Mouse (Mus musculus) liver, embryonic 14.5 days (tissue): ENCODE results near the gene Atp2c2.

ENCODE experiments used
- CTCF ChIP-seq: IDR thresholded peaks from 2 replicates; pipeline ENCODE4 v1.5.1; 2016; ENCODE audit warnings: antibody characterized with exemption, low read depth, control low read depth
- EP300 ChIP-seq: IDR thresholded peaks from 2 replicates; pipeline ENCODE4 v1.6.1; 2016; ENCODE audit warnings: antibody characterized with exemption, low read depth

DNA sequence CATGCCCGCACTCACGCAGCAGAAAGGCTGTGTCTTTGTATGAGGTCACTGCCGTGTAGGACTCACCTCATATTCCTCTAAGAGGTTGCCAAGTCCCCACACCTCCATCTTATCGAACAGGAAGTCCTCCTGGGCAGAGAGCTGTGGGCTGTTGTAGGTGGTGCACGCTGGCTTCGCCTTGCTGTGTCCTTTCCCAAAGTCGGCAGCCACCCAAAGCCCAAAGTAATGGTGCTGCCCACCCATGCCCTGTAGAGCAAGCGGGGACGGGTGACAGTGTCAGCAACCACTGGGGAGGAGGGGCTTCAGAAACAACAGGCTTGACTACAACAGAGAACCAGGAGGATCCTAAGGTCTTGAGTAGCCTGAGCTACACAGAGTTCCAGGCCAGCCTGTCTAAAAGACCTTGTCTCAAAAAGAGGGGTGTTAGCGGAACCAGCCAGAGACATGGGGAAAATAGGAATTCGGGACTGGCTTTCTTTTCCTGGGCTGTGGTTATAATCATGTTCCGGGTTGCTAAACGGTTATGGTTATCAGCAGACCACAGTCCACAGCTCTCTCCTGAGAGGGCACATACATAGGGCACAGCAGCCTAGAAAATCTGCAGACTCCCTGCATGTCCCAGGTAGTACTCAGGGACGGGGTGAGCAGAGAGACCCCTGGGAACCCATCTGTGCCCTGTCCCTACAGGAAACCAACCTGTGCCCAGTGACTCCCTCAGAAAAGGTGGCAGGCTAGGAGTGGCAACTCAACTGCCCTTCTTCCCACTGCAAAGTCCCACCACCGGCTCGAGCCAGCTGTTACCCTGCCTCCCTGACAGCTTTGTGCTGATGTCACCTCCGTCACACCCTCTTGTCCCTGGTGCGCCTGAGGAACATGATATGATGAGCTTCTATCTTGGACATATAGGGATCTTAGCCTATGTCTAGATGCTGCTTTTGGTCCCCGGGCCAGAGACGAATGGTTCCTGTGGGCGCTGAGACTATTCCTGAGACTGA, 62.7 kb downstream of the Atp2c2 start:
- TF ChIP-seq CTCF (no peak), EP300 (no peak; the same call in 1 of the 2 replicates)
